25 mouse cellular contexts compared by ENCODE assay signal in genomic region chr16:10475919-10476318, GRCm38 (mm10). TPM values are rescaled to one million over a fixed set of nuclear protein-coding genes. Genes with fewer than 3 reads are reported as not detected.
A peak's percentile ranks its signal among the peaks of the same experiment; 100 is the strongest.
DNase-seq lines count a peak whose midpoint lies in the region; ATAC-seq and TF ChIP-seq lines count a peak whose summit lies in the region.
"Had no signal": no experiment of that assay in that cellular context is flagged by ENCODE, and none has a peak within 500 bp of the region (broad histone marks: within the 10 kb centered on the region; RNA-seq: fewer than 3 reads in every experiment).

No protein-coding gene starts in this region.

- ATAC-seq in liver, embryonic 11.5 days (replicated peaks; ENCODE audit: low FRiP score): no peak
- peak; percentile 57 for ATAC-seq in megakaryocyte, adult 5-6 weeks (ENCODE audit: poor library complexity, severe bottlenecking)
- ATAC-seq: forebrain, postnatal 0 days had no signal

- no peaks in the 10 kb centered on the region for H3K27me3 ChIP-seq in liver, adult 2 months (ENCODE audit: control insufficient read depth, insufficient read depth, low read length)
- H3K27me3 ChIP-seq in liver, embryonic 11.5 days (replicated peaks; ENCODE audit: control insufficient read depth, insufficient read depth, low read length): no peaks in the 10 kb centered on the region
- H3K27me3 ChIP-seq: hindbrain, embryonic 15.5 days; limb, embryonic 15.5 days had no signal

- no peaks in the 10 kb centered on the region for H3K79me2 ChIP-seq in liver, adult 2 months (ENCODE audit: control insufficient read depth, insufficient read depth, low read length)

- no peaks in the 10 kb centered on the region for H3K36me3 ChIP-seq in liver, adult 2 months (ENCODE audit: control insufficient read depth, insufficient read depth, low read length)
- H3K36me3 ChIP-seq in liver, embryonic 11.5 days (ENCODE audit: control insufficient read depth, insufficient read depth, low read length): no peaks in the 10 kb centered on the region
- H3K36me3 ChIP-seq: embryonic facial prominence, embryonic 10.5 days; hindbrain, embryonic 15.5 days; limb, embryonic 15.5 days had no signal

- peaks cover 4% of the 10 kb centered on the region; the same call in 1 of the 2 replicates for H3K4me1 ChIP-seq in liver, adult 2 months (ENCODE audit: control insufficient read depth, insufficient read depth, low read length)
- H3K4me1 ChIP-seq in liver, embryonic 11.5 days (replicated peaks; ENCODE audit: control insufficient read depth, insufficient read depth, low read length): no peaks in the 10 kb centered on the region
- H3K4me1 ChIP-seq: embryonic facial prominence, embryonic 10.5 days; hindbrain, embryonic 15.5 days; limb, embryonic 15.5 days; megakaryocyte, embryonic 14.5 days had no signal

- H3K9me3 ChIP-seq in liver, embryonic 11.5 days (ENCODE audit: control insufficient read depth, low read length): no peaks in the 10 kb centered on the region
- H3K9me3 ChIP-seq: embryonic facial prominence, embryonic 10.5 days; hindbrain, embryonic 15.5 days; limb, embryonic 15.5 days had no signal

- no peak overlapping the region for H3K27ac ChIP-seq in liver, adult 2 months (replicated peaks; ENCODE audit: insufficient read depth, low read depth, low read length)
- H3K27ac ChIP-seq in liver, embryonic 11.5 days (ENCODE audit: low read depth, low read length): no peak overlapping the region
- H3K27ac ChIP-seq: embryonic facial prominence, embryonic 10.5 days; hindbrain, embryonic 15.5 days; limb, embryonic 15.5 days had no signal

- no peak for TF ChIP-seq POLR2A in liver, adult 2 months (IDR thresholded peaks at IDR 0.05; ENCODE audit: extremely low read depth, insufficient read depth, low read length)

- H3K4me3 ChIP-seq in liver, adult 2 months (ENCODE audit: insufficient read depth, low read depth, low read length): no peak overlapping the region
- H3K4me3 ChIP-seq in liver, embryonic 11.5 days (ENCODE audit: low read depth, low read length): no peak overlapping the region
- H3K4me3 ChIP-seq: embryonic facial prominence, embryonic 10.5 days; hindbrain, embryonic 15.5 days; limb, embryonic 15.5 days; megakaryocyte, embryonic 14.5 days had no signal

- TF ChIP-seq CTCF in liver, adult 2 months (IDR thresholded peaks at IDR 0.05; ENCODE audit: low read depth, low read length): no peak

- no peak overlapping the region for H3K9ac ChIP-seq in liver, adult 2 months (ENCODE audit: low read depth, low read length)
- no peak overlapping the region for H3K9ac ChIP-seq in liver, embryonic 11.5 days (ENCODE audit: low read depth, low read length)
- H3K9ac ChIP-seq: forebrain, postnatal 0 days; hindbrain, embryonic 15.5 days; limb, embryonic 15.5 days had no signal

- H3K4me2 ChIP-seq in liver, embryonic 11.5 days: no peak overlapping the region
- H3K4me2 ChIP-seq: hindbrain, embryonic 15.5 days; limb, embryonic 15.5 days had no signal

- 48% methylated on average over 2 of the region's 2 CpGs for WGBS in liver, adult 2 months
- WGBS in liver, embryonic 11.5 days: 61% methylated on average over 2 of the region's 2 CpGs

- DNase-seq in liver, adult 2 months (ENCODE audit: extremely low read depth, low read depth, low spot score): peak; percentile 69
- no peak for DNase-seq in liver, embryonic 11.5 days (ENCODE audit: low spot score)
- peak; percentile 19 to 43 for DNase-seq in spleen, postnatal 36 days (ENCODE audit: low spot score in 2 of 2)
- no peak for DNase-seq in spleen, adult 18-20 months
- DNase-seq in layer of hippocampus, postnatal 25 days (ENCODE audit: extremely low spot score in 1 of 2, low spot score in 1 of 2): no peak
- no peak for DNase-seq in thymus, adult 18-20 months
- DNase-seq: adrenal gland, adult 8-10 months; cerebellum, adult 9-10 months; forebrain, postnatal 0 days; gastrocnemius, postnatal 36 days; heart, postnatal 4 days; kidney, adult 2 months; kidney, postnatal 10 days; left cerebral cortex, postnatal 4 days; lung, adult 2 months; midbrain, embryonic 14.5 days; right cerebral cortex, postnatal 14 days; thymus, adult 2 months; thymus, postnatal 4 days had no signal

RNA-seq across cellular contexts. Expression of gene Ciita, which starts 3.9 kb away (rescaled TPM):
- 1.0 and 2.2 TPM in 2 replicates for total RNA-seq in liver, adult 2 months (2014; rRNA removed)
- polyA plus RNA-seq in liver, adult 2 months (2012; rRNA removed): 0.51 and 1.1 TPM in 2 replicates
- 0.05 and 0.14 TPM in 2 replicates for polyA plus RNA-seq in liver, embryonic 11.5 days (2014; fragmentation: Nextera tagmentation; extraction: Ambion mirVana)
- total RNA-seq in megakaryocyte, adult 5-6 weeks (2015): 2.5 and 3.3 TPM in 2 replicates
- 3.2 and 3.7 TPM in 2 replicates for total RNA-seq in megakaryocyte, adult 5-6 weeks (2017)
- not detected for total RNA-seq in layer of hippocampus, postnatal 25 days (2021)
- total RNA-seq: forebrain, postnatal 0 days; MEL had no signal

RNA-seq across cellular contexts. Expression of gene Tvp23a, which starts 28.8 kb away (rescaled TPM):
- total RNA-seq in liver, adult 2 months (2014; rRNA removed): 0.37 and 0.40 TPM in 2 replicates
- polyA plus RNA-seq in liver, adult 2 months (2012; rRNA removed): 0.05 and 0.24 TPM in 2 replicates
- 4.6 and 4.9 TPM in 2 replicates for polyA plus RNA-seq in liver, embryonic 11.5 days (2014; fragmentation: Nextera tagmentation; extraction: Ambion mirVana)
- total RNA-seq in megakaryocyte, adult 5-6 weeks (2015): 0.07 TPM in 1 of 2 replicates, not detected in the other
- total RNA-seq in megakaryocyte, adult 5-6 weeks (2017): 0.22 TPM in 1 of 2 replicates, not detected in the other
- total RNA-seq in layer of hippocampus, postnatal 25 days (2021): 10 to 100 TPM; 30.9 to 32.0 TPM

Comparison
In these comparisons a context has a peak if more than half of its experiments do, and no peak if none do; other contexts are left out.
1. DNase-seq: peak in liver, adult 2 months (single experiment) and spleen, postnatal 36 days (2 of 2); none in liver, embryonic 11.5 days (single experiment), spleen, adult 18-20 months (0 of 2), layer of hippocampus, postnatal 25 days (0 of 2) and thymus, adult 18-20 months (0 of 2).
2. RNA of gene Tvp23a, which starts 28.8 kb away (total RNA-seq): 30.9 to 32.0 TPM in layer of hippocampus, postnatal 25 days; 0.37 to 0.40 TPM in liver, adult 2 months and 0.07 to 0.22 TPM in megakaryocyte, adult 5-6 weeks; every median in the first group is over 10 times any median in the second.